Mouse (Mus musculus) cerebellum, adult (tissue): ENCODE data around the gene Stard5.

ENCODE experiments used
- ATAC-seq: cut with Nextera tagmentation; 2 replicates; pipeline ENCODE4 v1.9.2; 2017; ENCODE audit warnings: mild to moderate bottlenecking, moderate library complexity, mixed read lengths; ENCODE audit not compliant: insufficient number of reproducible peaks, low FRiP score, low TSS enrichment

Stard5 gene

GRCm38 (mm10) chr7:83631828-83632681, at the start of gene Stard5:
Gene Stard5 (plus strand): TSS chr7:83631959.
- ATAC-seq: peak; percentile 95

DNA sequence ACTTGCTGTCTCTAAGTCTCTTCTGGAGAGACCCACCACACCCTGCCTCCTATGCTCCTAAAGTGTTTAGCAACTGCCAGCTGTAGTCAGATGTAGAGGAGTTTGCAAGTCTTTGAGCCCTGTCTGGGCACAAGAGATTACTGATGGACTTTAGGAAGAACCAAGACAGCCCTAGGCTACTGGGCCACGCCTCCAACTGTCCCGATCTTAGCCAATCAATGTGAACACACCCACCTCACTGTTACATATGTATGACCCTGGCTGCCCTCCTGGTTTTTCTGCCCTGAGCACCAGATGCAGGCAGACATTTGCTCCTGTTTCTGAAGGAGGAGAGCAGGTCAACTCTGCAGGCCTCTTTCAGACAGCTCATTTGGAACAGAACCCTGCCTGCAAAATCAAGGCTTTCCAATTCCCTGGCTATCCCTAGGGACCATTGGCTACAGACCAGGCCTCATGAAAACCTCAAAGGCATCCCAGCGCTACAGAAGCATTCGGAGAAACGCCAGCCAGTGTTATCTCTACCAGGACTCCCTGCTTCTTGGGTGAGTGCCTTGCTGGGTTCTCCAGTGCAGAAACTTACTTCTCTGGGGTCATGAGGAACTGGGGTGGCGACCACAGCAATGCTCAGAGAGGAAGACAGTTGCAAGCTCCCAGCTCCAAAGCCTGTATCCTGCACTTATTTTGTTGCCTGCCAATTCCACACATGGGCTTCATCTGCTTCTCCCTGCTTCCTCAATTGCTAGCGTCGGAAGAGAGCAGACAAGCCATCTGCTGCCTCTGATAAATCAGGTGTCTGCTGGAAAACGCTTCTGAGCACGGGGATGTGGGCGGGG, 46.9 kb upstream of the Stard5 start, which contains the start of gene Tmc3:
Gene Tmc3 (plus strand): TSS at position 289 of the 833 bp plus-strand sequence.
- ATAC-seq: peak; percentile 89

GRCm38 (mm10) chr7:83594056-83594455, 37.7 kb upstream of the Stard5 start:
- ATAC-seq: no peak

DNA sequence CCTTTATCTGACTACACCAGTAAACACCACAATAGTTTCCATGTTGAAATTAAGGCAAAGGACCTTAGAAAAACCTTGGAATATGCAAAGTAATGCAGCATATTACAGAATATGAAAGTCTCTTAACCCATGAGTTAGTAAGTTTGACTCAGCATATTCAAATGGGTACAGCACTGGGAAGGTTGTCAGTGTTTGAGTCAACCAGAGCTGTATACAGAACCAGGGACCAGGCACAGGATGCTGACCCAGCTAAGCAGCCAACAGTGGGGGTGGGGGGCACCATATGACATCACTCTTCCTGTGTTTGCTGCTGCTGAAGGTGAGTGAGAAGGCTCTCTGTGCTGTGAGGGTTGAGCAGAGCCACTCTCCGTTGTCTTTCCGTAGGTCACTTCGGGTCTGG, 34.7 kb upstream of the Stard5 start:
- ATAC-seq: no peak

DNA sequence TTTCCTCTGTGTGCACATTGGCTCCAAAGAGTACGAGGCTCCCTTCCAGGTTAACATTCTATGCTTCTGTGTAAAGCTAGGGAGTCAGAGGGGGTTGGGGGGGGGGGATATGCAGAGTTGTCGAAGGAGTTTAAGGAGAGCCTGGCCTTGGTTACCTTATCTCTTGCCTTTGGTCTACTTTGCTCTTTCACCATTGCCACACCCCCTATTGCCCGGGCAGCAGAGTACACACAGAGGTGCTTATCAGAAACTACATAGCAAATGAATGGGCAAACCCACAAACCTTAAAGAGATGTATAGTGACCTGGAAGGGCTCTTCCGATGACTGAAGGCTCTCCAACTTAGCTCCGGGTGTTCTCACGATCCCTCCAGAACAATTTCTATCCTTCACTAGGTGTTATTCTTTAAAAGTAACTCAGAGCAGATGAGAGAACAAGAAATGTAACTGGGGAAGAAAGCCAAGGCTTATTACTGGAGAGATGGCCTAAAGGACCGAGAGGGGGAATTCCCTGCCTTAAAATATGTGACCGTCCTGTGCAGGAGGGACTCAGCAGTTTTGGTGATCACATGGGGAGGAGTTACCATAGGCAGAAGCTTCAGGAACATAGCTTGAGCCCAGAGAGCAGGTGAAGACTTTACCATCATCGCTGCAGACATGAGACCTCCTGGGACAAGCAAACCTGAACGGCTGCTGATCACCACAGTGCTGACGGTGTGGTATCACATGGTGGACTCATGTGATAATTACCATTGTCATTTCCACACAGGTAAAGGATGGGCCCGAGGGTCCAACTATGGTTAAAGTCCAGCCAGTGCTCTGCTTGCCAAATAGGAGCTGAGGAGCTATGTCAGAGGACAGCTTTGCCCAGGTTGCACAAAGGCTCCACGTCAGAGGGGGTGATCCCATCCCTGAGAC, 32.5 kb upstream of the Stard5 start:
- ATAC-seq: no peak

DNA sequence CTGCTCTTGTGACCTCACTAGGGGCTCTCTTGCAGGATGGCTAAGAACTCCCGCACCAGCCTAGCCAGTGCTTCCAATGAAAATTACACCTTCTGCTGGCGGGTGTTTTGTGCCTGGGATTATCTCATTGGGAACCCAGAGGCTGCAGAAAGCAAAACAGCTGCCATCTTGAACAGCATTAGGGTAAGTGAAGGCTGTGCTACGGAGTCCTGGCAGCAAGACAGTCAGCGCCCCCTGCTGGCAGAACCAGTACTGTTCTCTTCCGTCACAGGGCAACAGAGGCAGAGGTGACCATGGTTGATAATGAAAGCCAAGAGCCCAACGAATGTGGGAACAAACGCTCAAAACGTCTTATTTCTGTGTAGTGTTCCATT, 31.9 kb upstream of the Stard5 start:
- ATAC-seq: no peak

DNA sequence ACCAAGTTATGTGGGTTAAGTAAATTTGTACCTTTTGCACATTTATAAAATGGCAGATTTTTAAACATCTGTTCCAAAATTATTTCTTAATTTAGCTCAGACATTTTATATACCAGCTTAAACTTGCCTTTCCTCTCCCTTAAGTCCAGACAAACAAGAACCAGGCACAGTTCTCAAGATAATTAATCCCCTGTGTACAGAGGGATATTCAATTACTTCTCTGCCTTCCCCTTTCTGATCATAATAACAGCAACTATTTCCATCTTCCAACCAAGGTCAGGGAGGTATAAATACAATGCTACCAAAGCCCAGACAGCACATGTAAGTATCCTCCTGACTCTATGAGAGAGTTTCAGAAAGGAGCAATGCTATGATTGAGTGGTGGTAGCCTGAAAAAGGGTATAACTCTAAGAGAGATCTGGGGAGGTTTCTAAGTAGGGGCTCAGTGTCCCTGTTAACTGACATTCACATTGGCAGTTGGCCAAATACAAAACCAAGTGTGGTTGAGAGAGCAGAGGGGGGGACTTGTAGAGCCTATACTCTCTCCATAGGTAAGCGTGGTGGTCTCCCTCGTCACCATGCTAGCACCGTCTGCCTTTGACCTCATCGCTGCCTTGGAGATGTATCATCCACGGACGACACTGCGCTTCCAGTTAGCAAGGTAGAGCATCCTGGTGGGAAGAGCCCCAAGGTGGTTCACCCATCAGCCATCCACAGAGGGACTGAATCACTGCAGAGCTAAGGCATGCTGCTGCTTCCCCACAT, 27.4 kb upstream of the Stard5 start:
- ATAC-seq: no peak

- no peak for ATAC-seq
These were observed 25.0 kb upstream of the Stard5 start for GRCm38 (mm10) chr7:83606796-83607195.

DNA sequence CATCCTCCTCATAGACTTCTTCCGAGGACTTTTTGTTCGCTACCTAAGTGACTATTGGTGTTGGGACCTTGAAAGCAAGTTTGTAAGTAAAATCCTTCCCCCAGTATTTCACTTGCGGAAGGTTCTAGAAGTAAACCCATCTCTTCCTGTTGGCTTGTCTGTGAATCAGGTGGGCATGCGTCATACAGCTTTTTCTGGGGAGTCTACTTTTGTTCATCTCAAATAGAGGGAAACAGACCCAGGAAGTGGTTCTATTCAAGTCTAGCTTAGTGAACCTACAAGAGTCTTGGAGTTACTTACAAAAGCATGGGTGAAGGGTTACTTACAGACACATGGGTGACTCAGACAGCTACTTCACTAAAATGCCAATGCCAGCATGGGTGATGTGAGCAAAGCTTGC, 21.9 kb upstream of the Stard5 start:
- no peak for ATAC-seq

GRCm38 (mm10) chr7:83611886-83612285, 19.9 kb upstream of the Stard5 start:
- ATAC-seq: no peak

DNA sequence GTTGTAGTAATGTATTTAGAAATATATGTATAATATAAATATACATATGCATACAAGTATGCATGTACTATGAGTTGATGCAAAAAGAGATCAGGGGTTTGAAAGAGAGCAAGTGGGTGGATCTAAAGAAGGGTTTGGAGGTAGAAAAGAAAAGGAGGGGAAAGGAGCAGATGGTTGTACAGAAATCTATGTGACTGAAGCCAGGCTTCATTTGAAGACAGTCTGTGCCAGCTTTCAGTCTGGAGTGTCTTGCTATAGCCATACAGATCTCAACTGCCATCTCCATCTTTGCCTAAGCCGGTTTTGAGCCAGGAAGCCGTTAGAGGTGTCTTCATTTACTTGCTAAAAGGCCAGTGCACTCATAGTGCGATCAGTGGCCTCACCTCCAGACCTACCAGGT, 16.5 kb upstream of the Stard5 start:
- no peak for ATAC-seq

DNA sequence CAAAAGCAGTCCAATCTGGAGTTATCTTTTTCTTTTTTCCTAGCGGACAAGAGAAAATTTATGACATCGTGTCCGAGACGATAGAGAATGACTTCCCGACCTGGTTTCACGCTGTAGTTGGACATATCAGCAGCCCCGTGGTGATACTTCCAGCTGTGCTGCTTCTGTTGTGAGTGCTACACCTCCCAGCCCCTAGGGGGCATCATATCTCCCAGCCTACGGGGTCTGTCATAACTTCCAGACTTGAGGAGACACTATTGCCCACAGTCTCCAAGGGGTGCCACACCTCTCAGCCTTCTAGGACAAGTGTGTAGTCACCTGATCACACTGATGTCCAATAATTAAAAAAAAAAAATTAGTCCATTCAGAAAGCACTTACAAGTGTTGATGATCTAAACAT, 15.9 kb upstream of the Stard5 start:
- ATAC-seq: no peak

GRCm38 (mm10) chr7:83616268-83616667, 15.5 kb upstream of the Stard5 start:
- no peak for ATAC-seq

GRCm38 (mm10) chr7:83618709-83619108, 13.1 kb upstream of the Stard5 start:
- ATAC-seq: no peak

GRCm38 (mm10) chr7:83622582-83622981, 9.2 kb upstream of the Stard5 start:
- no peak for ATAC-seq

GRCm38 (mm10) chr7:83624065-83624464, 7.7 kb upstream of the Stard5 start:
- ATAC-seq: no peak

DNA sequence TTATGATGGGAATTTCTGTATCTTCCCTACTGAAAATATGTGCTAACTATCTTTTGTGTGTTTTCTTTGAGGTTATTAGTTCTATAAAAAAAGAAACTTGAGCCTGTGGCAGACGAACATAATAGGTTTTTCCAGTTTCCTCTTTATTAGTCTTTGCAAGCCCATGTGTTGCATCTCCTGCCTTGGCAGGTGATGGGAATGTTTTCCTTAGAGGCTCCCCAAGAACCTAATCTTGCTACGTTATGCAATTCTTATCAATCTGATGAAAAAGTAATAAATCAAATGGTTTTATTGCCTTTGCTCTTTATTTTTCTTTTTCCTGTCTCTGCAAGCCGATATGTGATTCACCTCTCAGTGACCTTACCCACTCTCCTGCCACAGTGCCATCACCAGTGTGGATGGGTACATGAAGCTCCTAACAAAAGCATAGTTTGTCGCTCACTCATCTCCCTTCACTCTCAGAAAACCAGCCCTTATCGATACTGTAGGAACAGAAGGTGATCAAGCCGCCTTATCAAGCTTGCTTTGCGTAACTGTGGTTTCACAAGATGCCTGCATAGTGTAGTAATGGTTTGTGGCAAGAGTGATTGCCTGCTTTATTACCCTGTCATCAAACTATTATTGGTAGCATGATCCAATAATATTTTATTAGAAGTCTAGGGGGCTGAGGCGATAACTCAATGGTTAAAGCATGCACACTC, 5.1 kb upstream of the Stard5 start:
- no peak for ATAC-seq

DNA sequence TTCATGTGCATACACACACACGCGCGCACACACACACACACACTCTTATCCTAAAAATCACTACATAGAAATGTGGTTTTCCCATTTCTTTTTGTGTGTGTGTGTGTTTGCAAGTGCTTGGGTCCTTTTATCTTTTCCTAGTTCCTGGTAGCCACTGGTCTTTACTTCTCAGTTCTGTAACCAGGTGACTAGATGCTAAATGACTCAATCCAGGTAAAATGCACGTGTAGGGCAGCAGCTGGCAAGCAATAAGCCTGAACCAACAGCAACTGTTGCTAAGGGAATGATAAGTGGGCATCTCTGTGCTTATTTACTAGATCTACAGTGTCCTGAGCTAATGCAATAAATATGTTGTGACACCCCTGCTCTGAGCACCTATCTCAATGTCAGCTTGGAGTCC, 4.4 kb upstream of the Stard5 start:
- no peak for ATAC-seq
